Mouse (Mus musculus) limb, embryonic 13.5 days (tissue): Measurements from ENCODE around the gene Calhm5. TPM values are rescaled to one million over a fixed set of nuclear protein-coding genes. Genes with fewer than 3 reads are reported as not detected.

Source experiments
- ATAC-seq: fragments of 200-750 bp; cut with Nextera tagmentation; 2 replicates; pipeline ENCODE4 v1.8.0; 2017; ENCODE audit warnings: low read depth, moderate number of reproducible peaks, moderate TSS enrichment; ENCODE audit not compliant: low FRiP score
- H3K27ac ChIP-seq: fragments of 300-500 bp; sonication (generic); 2 replicates; pipeline ENCODE4 v1.5.1; 2015; ENCODE audit warnings: inconsistent platforms, mild to moderate bottlenecking, moderate library complexity
- H3K27me3 ChIP-seq: fragments of 300-500 bp; sonication (generic); 2 replicates; pipeline ENCODE4 v1.6.1; 2015; ENCODE audit warnings: mild to moderate bottlenecking, inconsistent platforms
- H3K36me3 ChIP-seq: fragments of 300-500 bp; sonication (generic); 2 replicates; pipeline ENCODE4 v1.6.1; 2015; ENCODE audit warnings: inconsistent platforms, mild to moderate bottlenecking, moderate library complexity
- H3K4me1 ChIP-seq: fragments of 300-500 bp; sonication (generic); 2 replicates; pipeline ENCODE4 v1.6.1; 2015; ENCODE audit warnings: inconsistent platforms
- H3K4me2 ChIP-seq: fragments of 300-500 bp; sonication (generic); replicated peaks from 2 replicates; pipeline ENCODE4 v1.6.1; 2015; ENCODE audit warnings: inconsistent platforms, mild to moderate bottlenecking, moderate library complexity
- H3K4me3 ChIP-seq: fragments of 300-500 bp; sonication (generic); 2 replicates; pipeline ENCODE4 v1.5.1; 2015; ENCODE audit warnings: moderate library complexity, mild to moderate bottlenecking, inconsistent platforms
- H3K9ac ChIP-seq: fragments of 300-500 bp; sonication (generic); 2 replicates; pipeline ENCODE4 v1.6.1; 2015; ENCODE audit warnings: mild to moderate bottlenecking, inconsistent platforms
- H3K9me3 ChIP-seq: fragments of 300-500 bp; sonication (generic); 2 replicates; pipeline ENCODE4 v1.6.1; 2016; ENCODE audit warnings: inconsistent platforms
- whole genome bisulfite sequencing: fragments of 180-500 bp; shearing (Covaris S2); methylation state at CpG from one replicate; pipeline ENCODE4 v1.1.7; 2015; 5-methylcytosine and 5-hydroxymethylcytosine counted together
- polyA plus RNA-seq: library from polyadenylated mRNA; unstranded; fragments of >200 nt; fragmentation: Nextera tagmentation; extraction: Ambion mirVana; gene quantifications from 2 replicates; pipeline ENCODE4 v1.2.1, GENCODE M21; 2015

Calhm5 gene
- polyA plus RNA-seq, 1 experiment from 2014 or later: 0.45 TPM

- Histone ChIP-seq H3K27me3 (no peaks in the 10 kb centered on the region), H3K9me3 (no peaks in the 10 kb centered on the region), H3K4me2 (no peak overlapping the region), H3K4me3 (no peak overlapping the region), H3K36me3 (no peaks in the 10 kb centered on the region), H3K9ac (no peak overlapping the region), H3K27ac (no peak overlapping the region), H3K4me1 (no peaks in the 10 kb centered on the region)
- 70% methylated on average over 1 of the region's 1 CpGs for WGBS
- ATAC-seq: no peak
Measured at GRCm38 (mm10) chr10:34069606-34070005, 26.7 kb downstream of the Calhm5 start.

- H3K27ac ChIP-seq: no peak overlapping the region
- no peak overlapping the region for H3K9ac ChIP-seq
- H3K27me3 ChIP-seq: no peaks in the 10 kb centered on the region
- no peaks in the 10 kb centered on the region for H3K9me3 ChIP-seq
- 56% methylated on average over 3 of the region's 3 CpGs for WGBS
- no peaks in the 10 kb centered on the region for H3K4me1 ChIP-seq
- no peak overlapping the region for H3K4me3 ChIP-seq
- H3K4me2 ChIP-seq: no peak overlapping the region
- no peaks in the 10 kb centered on the region for H3K36me3 ChIP-seq
- no peak for ATAC-seq
Measured at GRCm38 (mm10) chr10:34066591-34066990, 29.7 kb downstream of the Calhm5 start.

GRCm38 (mm10) chr10:34053987-34054386 lies 42.3 kb downstream of the Calhm5 start:
- WGBS: 87% methylated on average over 2 of the region's 2 CpGs
- H3K9ac ChIP-seq: no peak overlapping the region

GRCm38 (mm10) chr10:34044210-34044609 lies 52.1 kb downstream of the Calhm5 start, which contains the start of gene Calhm4:
Gene Calhm4 (minus strand): TSS chr10:34044310.
- Histone ChIP-seq H3K4me1 (no peaks in the 10 kb centered on the region), H3K36me3 (no peaks in the 10 kb centered on the region), H3K27ac (no peak within 1 kb of the TSS), H3K27me3 (no peaks in the 10 kb centered on the region), H3K9me3 (no peaks in the 10 kb centered on the region), H3K4me2 (no peak within 1 kb of the TSS), H3K4me3 (no peak within 1 kb of the TSS), H3K9ac (no peak within 1 kb of the TSS)
- no peak for ATAC-seq
- 78% methylated on average over 5 of the region's 5 CpGs for WGBS

More at GRCm38 (mm10) chr10:34053987-34054386, 42.3 kb downstream of the Calhm5 start:
- Histone ChIP-seq H3K4me1 (no peaks in the 10 kb centered on the region), H3K27me3 (no peaks in the 10 kb centered on the region), H3K9me3 (no peaks in the 10 kb centered on the region), H3K4me3 (no peak overlapping the region), H3K27ac (no peak overlapping the region), H3K4me2 (no peak overlapping the region), H3K36me3 (no peaks in the 10 kb centered on the region)
- no peak for ATAC-seq

Other genes with a start within 250 kb of the Calhm5 start
- gene Sult3a1, start 238.8 kb downstream of the Calhm5 start, polyA plus RNA-seq: not detected in 2 replicates
- gene Rsph4a, start 191.4 kb downstream of the Calhm5 start, polyA plus RNA-seq: not detected in 2 replicates
- 28.9 and 29.5 TPM in 2 replicates for gene Zup1, start 145.2 kb downstream of the Calhm5 start, polyA plus RNA-seq
- gene Rwdd1, start 76.9 kb downstream of the Calhm5 start, polyA plus RNA-seq: 146 and 152 TPM in 2 replicates
- not detected in 2 replicates for gene Trappc3l, start 58.9 kb downstream of the Calhm5 start, polyA plus RNA-seq
- 0.06 TPM in 1 of 2 replicates, not detected in the other for gene Calhm4, start 52.2 kb downstream of the Calhm5 start, polyA plus RNA-seq
- gene Calhm6, start 31.5 kb upstream of the Calhm5 start, polyA plus RNA-seq: 1.0 and 1.3 TPM in 2 replicates
- 44.0 and 44.5 TPM in 2 replicates for gene Dse, start 111.2 kb upstream of the Calhm5 start, polyA plus RNA-seq
- gene Tspyl1, start 185.7 kb upstream of the Calhm5 start, polyA plus RNA-seq: 91.0 and 93.1 TPM in 2 replicates
- 22.2 and 24.7 TPM in 2 replicates for gene Tspyl4, start 200.9 kb upstream of the Calhm5 start, polyA plus RNA-seq